Mouse (Mus musculus): ENCODE measurements at regions not wholly inside any gene's neighbourhood (a gene's known extent, or its start where the extent isn't known, plus 50 kb on each side); places are given as distances from the start of the nearest gene placed in this dataset.

DNA sequence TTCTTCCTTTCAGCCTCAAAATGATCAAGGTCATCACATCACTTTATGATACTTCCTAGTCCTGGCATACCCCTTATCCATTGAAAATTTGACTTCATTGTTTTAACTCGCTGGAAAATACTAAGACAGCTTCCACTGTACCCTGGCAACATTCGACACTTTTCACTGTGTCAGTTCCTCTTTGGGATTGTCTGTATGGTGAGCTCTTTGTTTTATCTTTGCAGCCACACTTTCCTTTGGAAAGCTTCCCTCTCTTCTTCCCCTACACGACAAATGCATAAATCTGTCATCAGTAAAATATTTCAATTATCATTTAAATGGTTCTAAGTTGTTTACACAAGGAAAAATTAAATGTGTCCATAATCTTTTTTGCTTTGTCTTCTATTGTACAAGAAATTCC, 431.8 kb upstream of the Mef2c start:
- no peaks in the 10 kb centered on the region for H3K9me3 ChIP-seq
- H3K27ac ChIP-seq = no peak overlapping the region
- H3K4me3 ChIP-seq = no peak overlapping the region
- no peaks in the 10 kb centered on the region for H3K36me3 ChIP-seq
- H3K9ac ChIP-seq = no peak overlapping the region
- H3K27me3 ChIP-seq = no peaks in the 10 kb centered on the region
- no peaks in the 10 kb centered on the region for H3K4me1 ChIP-seq
- no peak overlapping the region for H3K4me2 ChIP-seq (replicated peaks)
- whole genome bisulfite sequencing = 71% methylated on average over 3 of the region's 3 CpGs
- ATAC-seq (ENCODE audit: insufficient number of reproducible peaks, insufficient read depth, low FRiP score, low TSS enrichment) = no peak

DNA sequence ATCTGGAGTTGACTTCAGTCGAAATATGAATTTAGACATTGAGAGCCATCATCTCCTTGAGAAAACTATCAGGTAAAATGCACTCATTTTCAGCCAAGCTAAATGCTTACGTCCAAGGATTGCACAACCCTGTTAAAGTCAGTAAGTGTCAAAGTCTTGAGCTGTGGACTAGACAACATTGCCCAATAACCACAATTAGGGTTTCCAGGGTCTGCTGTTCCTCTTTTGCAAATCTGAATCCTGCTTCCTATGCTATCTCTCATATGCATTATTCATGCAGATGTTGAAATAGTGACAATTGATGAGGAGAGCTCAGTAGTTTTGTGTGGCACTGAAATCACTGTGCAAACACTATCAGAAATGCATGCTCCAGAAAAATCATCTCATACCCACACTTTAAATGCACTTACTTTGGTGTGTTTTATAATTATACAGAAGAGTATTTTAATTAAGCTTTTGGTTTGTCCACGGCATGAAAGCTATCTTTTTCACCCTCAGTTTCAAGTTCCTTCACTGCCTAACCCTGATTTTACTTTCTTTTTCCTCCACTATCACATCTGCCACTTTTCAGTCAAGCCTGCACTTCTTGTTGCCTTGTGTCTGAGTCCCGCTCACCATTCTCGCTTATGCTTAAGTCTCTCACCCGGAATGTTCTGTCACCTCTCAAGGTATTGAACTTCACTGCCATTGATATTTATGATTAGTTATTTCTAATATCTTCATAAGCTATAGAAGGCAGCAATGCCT, 429.4 kb upstream of the Mef2c start:
- 85% methylated on average over 6 of the region's 6 CpGs for WGBS
- no peak overlapping the region for H3K27ac ChIP-seq
- H3K9ac ChIP-seq = no peak overlapping the region
- no peaks in the 10 kb centered on the region for H3K27me3 ChIP-seq
- no peak overlapping the region for H3K4me2 ChIP-seq (replicated peaks)
- no peaks in the 10 kb centered on the region for H3K4me1 ChIP-seq
- no peak for ATAC-seq (ENCODE audit: insufficient number of reproducible peaks, insufficient read depth, low FRiP score, low TSS enrichment)
- no peaks in the 10 kb centered on the region for H3K36me3 ChIP-seq
- H3K4me3 ChIP-seq = no peak overlapping the region
- H3K9me3 ChIP-seq = no peaks in the 10 kb centered on the region

DNA sequence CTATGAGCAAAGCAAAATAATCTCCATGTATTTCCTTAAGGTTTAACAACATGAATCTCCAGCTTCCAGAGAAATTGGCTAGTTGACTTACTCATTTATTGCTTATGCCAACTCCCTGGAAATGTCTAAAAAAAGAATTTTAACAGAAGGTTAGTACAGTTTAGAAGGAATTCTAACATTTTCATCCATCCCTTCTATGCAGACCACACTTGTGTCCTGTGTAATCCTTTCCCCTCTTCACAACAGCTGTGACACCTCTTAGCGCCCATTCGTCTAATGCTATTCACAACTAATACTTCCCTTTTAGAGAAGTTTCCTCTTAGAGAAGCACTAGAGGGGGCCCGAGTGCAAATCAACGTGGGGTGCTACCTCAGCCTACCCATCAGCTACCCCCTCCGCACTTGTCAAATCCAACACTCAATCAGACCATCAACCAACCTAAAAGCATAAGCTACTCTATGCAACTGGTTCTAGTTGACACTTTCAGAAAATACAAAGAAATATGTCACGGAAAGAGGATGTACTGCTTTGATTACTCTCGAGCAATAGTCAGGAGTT, 428.4 kb upstream of the Mef2c start:
- H3K4me2 ChIP-seq (replicated peaks) = no peak overlapping the region
- H3K9ac ChIP-seq = no peak overlapping the region
- no peaks in the 10 kb centered on the region for H3K27me3 ChIP-seq
- no peaks in the 10 kb centered on the region for H3K9me3 ChIP-seq
- no peak for ATAC-seq (ENCODE audit: insufficient number of reproducible peaks, insufficient read depth, low FRiP score, low TSS enrichment)
- 55% methylated on average over 7 of the region's 7 CpGs for WGBS
- H3K27ac ChIP-seq = no peak overlapping the region
- H3K4me3 ChIP-seq = no peak overlapping the region
- no peaks in the 10 kb centered on the region for H3K4me1 ChIP-seq
- no peaks in the 10 kb centered on the region for H3K36me3 ChIP-seq

DNA sequence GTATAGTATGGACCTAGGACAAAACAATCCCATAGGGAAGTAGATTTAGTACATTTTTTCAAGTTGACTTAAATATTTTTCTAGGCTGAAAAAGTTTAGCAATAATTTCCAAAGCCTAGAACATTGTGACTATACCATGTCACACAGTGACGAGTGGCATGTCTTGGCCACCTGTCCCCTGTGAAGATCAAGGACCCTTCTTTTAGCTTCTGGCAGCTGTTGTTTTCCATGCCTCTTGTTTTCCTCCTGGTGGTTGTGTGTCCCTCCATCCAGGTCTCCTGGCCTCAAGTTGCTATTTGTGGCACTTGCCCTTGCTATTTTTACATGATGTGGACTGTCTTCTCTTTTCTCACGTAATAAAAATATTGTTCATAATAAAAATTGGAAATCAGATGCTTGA, 427.2 kb upstream of the Mef2c start:
- no peak overlapping the region for H3K9ac ChIP-seq
- no peaks in the 10 kb centered on the region for H3K27me3 ChIP-seq
- H3K4me3 ChIP-seq = no peak overlapping the region
- no peak for ATAC-seq (ENCODE audit: insufficient number of reproducible peaks, insufficient read depth, low FRiP score, low TSS enrichment)
- no peak overlapping the region for H3K27ac ChIP-seq
- H3K4me1 ChIP-seq = no peaks in the 10 kb centered on the region
- H3K36me3 ChIP-seq = no peaks in the 10 kb centered on the region
- no peaks in the 10 kb centered on the region for H3K9me3 ChIP-seq
- H3K4me2 ChIP-seq (replicated peaks) = no peak overlapping the region
- 81% methylated on average over 2 of the region's 2 CpGs for WGBS

DNA sequence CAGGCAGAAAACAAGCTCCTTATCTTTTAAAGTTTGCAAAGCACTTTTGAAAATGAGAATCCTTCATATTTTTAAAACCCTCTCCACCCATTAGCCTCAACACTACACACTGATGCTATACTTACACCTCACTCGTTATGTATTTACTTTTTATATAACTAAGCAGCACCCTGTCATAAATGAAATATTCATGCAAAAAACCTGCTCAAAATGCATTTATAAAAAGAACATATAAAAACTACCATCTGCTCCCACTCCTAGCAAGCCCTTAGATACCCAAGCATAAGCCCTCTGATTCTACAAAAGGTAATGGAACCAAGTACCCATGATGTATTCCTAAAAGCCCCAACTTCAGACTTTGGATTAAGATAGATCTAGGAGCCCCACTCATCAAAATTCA, 426.7 kb upstream of the Mef2c start:
- no peaks in the 10 kb centered on the region for H3K4me1 ChIP-seq
- H3K4me2 ChIP-seq (replicated peaks) = no peak overlapping the region
- no peaks in the 10 kb centered on the region for H3K36me3 ChIP-seq
- H3K27ac ChIP-seq = no peak overlapping the region
- WGBS = 94% methylated on average over 1 of the region's 1 CpGs
- no peak for ATAC-seq (ENCODE audit: insufficient number of reproducible peaks, insufficient read depth, low FRiP score, low TSS enrichment)
- H3K9ac ChIP-seq = no peak overlapping the region
- no peaks in the 10 kb centered on the region for H3K27me3 ChIP-seq
- no peaks in the 10 kb centered on the region for H3K9me3 ChIP-seq
- no peak overlapping the region for H3K4me3 ChIP-seq

DNA sequence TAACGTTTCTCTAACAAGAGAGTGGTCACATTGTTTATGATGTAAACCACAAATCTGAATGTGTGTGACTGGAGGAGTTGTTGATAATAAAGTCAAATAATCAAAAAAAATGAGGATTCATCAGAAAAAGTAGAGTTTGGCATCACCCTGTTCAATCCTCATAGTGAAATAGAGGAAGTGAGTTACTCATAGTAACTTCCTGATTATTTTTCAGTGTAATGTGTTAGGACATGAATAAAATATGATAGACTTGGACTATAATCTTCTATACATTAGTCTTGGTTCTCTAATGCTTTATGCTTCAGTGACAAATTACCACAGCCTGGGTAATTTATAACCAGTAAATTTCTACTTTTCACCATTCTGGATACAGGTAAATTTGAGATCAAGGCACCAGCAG, 424.5 kb upstream of the Mef2c start:
- no peak overlapping the region for H3K27ac ChIP-seq
- no peak overlapping the region for H3K9ac ChIP-seq
- no peaks in the 10 kb centered on the region for H3K27me3 ChIP-seq
- H3K4me3 ChIP-seq = no peak overlapping the region
- H3K9me3 ChIP-seq = no peaks in the 10 kb centered on the region
- no peak overlapping the region for H3K4me2 ChIP-seq (replicated peaks)
- no peak for ATAC-seq (ENCODE audit: insufficient number of reproducible peaks, insufficient read depth, low FRiP score, low TSS enrichment)
- H3K36me3 ChIP-seq = no peaks in the 10 kb centered on the region
- H3K4me1 ChIP-seq = no peaks in the 10 kb centered on the region
- 80% methylated on average over 1 of the region's 1 CpGs for WGBS

DNA sequence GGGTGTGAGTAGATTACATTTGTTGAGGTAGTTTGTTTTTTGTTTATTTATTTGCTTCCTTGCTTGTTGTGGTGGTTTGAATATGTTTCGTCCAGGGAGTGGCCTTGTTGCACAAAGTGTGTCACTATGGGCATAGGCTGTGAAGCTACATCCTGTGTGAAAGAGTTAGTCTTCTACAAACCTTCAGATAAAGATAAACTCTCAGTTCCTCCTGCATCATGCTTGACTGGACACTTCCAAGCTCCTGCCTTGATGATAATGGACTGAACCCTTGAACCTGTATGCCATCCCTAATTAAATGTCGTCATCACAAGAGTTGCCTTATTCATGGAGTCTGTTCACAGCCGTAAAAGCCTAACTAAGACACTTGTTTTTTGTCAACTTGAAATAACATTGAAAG, 418.9 kb upstream of the Mef2c start:
- Histone ChIP-seq H3K4me3 (no peak overlapping the region), H3K9me3 (no peaks in the 10 kb centered on the region), H3K9ac (no peak overlapping the region), H3K27me3 (no peaks in the 10 kb centered on the region), H3K27ac (no peak overlapping the region), H3K4me1 (no peaks in the 10 kb centered on the region), H3K36me3 (no peaks in the 10 kb centered on the region), H3K4me2 (replicated peaks) (no peak overlapping the region)
- 83% methylated on average over 3 of the region's 3 CpGs for WGBS
- no peak for ATAC-seq (ENCODE audit: insufficient number of reproducible peaks, insufficient read depth, low FRiP score, low TSS enrichment)

DNA sequence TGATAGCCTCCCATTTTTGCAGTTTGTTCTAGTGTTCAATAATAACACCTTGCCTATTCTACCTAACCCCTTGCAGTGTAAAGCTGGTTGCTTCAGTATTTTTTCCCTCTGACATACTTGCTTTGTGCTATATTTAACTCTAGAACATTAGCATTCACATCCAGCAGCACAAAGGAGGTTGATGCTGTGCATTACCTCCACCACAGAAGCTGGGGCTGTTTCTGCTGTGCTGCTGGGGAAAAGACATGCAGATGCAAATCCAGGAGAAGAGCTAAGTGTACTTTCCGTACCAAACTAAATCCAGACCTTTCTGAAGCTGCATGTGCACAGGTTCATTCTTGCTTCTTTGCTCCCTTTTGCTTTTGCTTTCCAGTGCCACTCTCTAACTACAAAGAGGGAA, 403.9 kb upstream of the Mef2c start:
- no peak overlapping the region for H3K4me3 ChIP-seq
- no peak overlapping the region for H3K27ac ChIP-seq
- ATAC-seq (ENCODE audit: insufficient number of reproducible peaks, insufficient read depth, low FRiP score, low TSS enrichment) = no peak
- no peaks in the 10 kb centered on the region for H3K4me1 ChIP-seq
- no peak overlapping the region for H3K9ac ChIP-seq
- H3K36me3 ChIP-seq = no peaks in the 10 kb centered on the region
- no peaks in the 10 kb centered on the region for H3K27me3 ChIP-seq
- no peaks in the 10 kb centered on the region for H3K9me3 ChIP-seq
- H3K4me2 ChIP-seq (replicated peaks) = no peak overlapping the region
- WGBS = 73% methylated on average over 1 of the region's 1 CpGs

DNA sequence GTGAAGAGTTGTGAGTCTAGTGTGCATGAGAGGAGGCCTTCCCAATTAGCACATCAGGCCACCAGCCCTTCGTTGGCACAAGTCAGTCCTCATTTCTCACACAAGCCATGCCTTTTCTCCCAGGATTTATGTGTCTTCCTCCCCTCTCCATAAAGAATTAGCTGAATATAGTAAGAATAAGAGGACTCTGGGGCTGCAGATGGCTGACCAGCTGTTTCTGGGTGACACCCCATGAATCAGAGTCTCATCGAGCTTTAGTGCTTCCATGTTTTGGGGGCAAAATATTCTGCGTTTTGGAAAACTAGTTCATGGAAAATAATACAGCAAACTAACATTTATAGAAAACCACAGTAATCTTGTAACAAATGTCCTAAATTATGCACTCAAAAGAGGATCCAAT, 393.2 kb upstream of the Mef2c start:
- 0 out of 2 replicates have a peak, but pooled peaks cover 3% of the 10 kb centered on the region for H3K4me1 ChIP-seq
- no peak overlapping the region for H3K4me2 ChIP-seq (replicated peaks)
- no peaks in the 10 kb centered on the region for H3K27me3 ChIP-seq
- H3K27ac ChIP-seq = no peak overlapping the region
- H3K9ac ChIP-seq = no peak overlapping the region
- whole genome bisulfite sequencing = 73% methylated on average over 3 of the region's 3 CpGs
- no peaks in the 10 kb centered on the region for H3K9me3 ChIP-seq
- H3K4me3 ChIP-seq = no peak overlapping the region
- no peaks in the 10 kb centered on the region for H3K36me3 ChIP-seq
- no peak for ATAC-seq (ENCODE audit: insufficient number of reproducible peaks, insufficient read depth, low FRiP score, low TSS enrichment)

DNA sequence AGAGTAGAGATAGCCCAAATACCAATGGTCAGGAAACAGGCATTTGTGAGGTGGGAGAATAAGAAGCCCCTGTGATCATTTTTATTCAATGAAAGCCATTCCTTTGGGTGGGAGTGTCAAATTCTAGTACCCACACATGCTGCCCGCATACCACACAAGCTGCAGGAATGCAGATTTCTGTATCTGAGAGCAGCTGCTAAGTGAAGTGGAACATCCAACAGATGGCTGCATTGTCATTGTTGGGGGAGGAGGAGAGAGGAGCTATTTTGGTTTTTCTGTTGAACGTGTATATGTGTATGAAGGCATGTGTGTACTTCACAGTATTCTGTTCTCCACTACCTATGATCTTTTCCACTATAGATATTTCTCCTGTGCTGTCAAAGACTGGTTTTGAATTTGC, 392.3 kb upstream of the Mef2c start:
- ATAC-seq (ENCODE audit: insufficient number of reproducible peaks, insufficient read depth, low FRiP score, low TSS enrichment) = 0 out of 2 replicates have a peak, but pooled peaks have one; percentile 41
- no peaks in the 10 kb centered on the region for H3K9me3 ChIP-seq

DNA sequence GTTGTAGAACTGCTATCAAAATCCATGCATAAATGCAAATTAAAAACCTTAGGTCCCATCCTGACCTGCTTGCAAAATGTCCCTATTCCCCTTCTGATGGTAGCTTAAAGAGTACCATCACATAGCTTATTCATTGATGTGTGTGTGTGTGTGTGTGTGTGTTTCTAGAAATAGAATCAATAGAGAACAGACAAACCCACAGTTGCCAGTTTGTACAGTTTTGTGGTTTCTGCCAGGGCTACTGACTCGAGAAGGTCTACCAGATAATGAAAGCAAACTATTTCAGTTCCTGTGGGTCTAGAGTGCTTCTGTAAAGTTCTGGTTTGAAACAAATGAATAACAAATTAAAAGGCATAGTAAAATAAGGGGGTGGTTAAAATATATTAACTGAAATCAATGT, 391.5 kb upstream of the Mef2c start:
- Histone ChIP-seq H3K4me1 (0 out of 2 replicates have a peak, but pooled peaks cover 3% of the 10 kb centered on the region), H3K4me3 (no peak overlapping the region), H3K27ac (no peak overlapping the region), H3K9me3 (no peaks in the 10 kb centered on the region), H3K9ac (no peak overlapping the region), H3K4me2 (replicated peaks) (no peak overlapping the region), H3K27me3 (no peaks in the 10 kb centered on the region), H3K36me3 (no peaks in the 10 kb centered on the region)
- ATAC-seq (ENCODE audit: insufficient number of reproducible peaks, insufficient read depth, low FRiP score, low TSS enrichment) = no peak
- WGBS = 50% methylated on average over 1 of the region's 1 CpGs

More for the DNA sequence above, 392.3 kb upstream of the Mef2c start:
- WGBS = 5% methylated on average over 2 of the region's 2 CpGs
- 0 out of 2 replicates have a peak, but pooled peaks cover 3% of the 10 kb centered on the region for H3K4me1 ChIP-seq
- H3K27me3 ChIP-seq = no peaks in the 10 kb centered on the region
- no peak overlapping the region for H3K4me3 ChIP-seq
- no peak overlapping the region for H3K4me2 ChIP-seq (replicated peaks)
- H3K27ac ChIP-seq = 0 out of 2 replicates have a peak overlapping the region, but pooled peaks have one; percentile 23
- no peaks in the 10 kb centered on the region for H3K36me3 ChIP-seq
- H3K9ac ChIP-seq = no peak overlapping the region

DNA sequence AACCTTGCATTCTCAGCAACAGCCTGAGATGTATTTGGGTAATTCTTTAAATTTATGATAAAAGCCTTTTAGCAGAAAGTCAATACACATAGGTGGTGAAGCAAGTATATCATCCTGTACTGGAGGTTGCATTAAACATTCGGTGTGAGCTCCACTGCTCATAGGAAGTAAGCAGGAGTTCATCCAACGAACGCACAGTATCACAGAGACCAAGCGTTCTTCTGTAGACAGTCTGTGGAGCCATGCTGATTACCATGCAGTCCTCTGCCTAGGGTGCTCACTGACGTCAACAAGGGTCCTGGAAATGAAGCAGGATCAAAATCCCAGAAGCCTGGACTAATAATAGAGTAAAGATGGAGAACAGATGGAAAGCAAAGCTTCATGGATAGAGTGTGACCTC, 391.1 kb upstream of the Mef2c start:
- WGBS = 77% methylated on average over 5 of the region's 5 CpGs
- Histone ChIP-seq H3K27me3 (no peaks in the 10 kb centered on the region), H3K4me2 (replicated peaks) (no peak overlapping the region), H3K4me1 (0 out of 2 replicates have a peak, but pooled peaks cover 3% of the 10 kb centered on the region), H3K9me3 (no peaks in the 10 kb centered on the region), H3K36me3 (no peaks in the 10 kb centered on the region), H3K27ac (no peak overlapping the region), H3K4me3 (no peak overlapping the region), H3K9ac (no peak overlapping the region)
- no peak for ATAC-seq (ENCODE audit: insufficient number of reproducible peaks, insufficient read depth, low FRiP score, low TSS enrichment)

All from embryonic facial prominence, embryonic 12.5 days (tissue).